Mouse (Mus musculus) brain, embryonic 14.5 days (tissue): ENCODE results near the gene Mab21l3.
A peak's percentile ranks its signal among the peaks of the same experiment; 100 is the strongest.

Source experiments
- CTCF ChIP-seq: fragments of 200-500 bp; IDR thresholded peaks from 2 replicates; pipeline ENCODE4 v1.5.1; 2012; ENCODE audit warnings: inconsistent platforms, mild to moderate bottlenecking, moderate library complexity, borderline replicate concordance; ENCODE audit not compliant: insufficient read depth, insufficient read length; ENCODE audit errors: extremely low read depth
- POLR2A ChIP-seq: fragments of 200-500 bp; IDR thresholded peaks from 2 replicates; pipeline ENCODE4 v1.6.1; 2012; ENCODE audit warnings: mild to moderate bottlenecking, inconsistent platforms, borderline replicate concordance; ENCODE audit not compliant: poor library complexity, insufficient read depth, insufficient read length, severe bottlenecking; ENCODE audit errors: extremely low read depth

GRCm38 (mm10) chr3:101806149-101806548 is 42.6 kb downstream of the Mab21l3 start:
- TF ChIP-seq CTCF (peak; percentile 86), POLR2A (no peak)
